Mouse (Mus musculus) cerebellum, adult 9-11 months (tissue): ENCODE measurements around the gene Cnnm1.

Experiments used
- DNase-seq: peaks from one replicate; pipeline ENCODE4 v3.0.0; 2022

Gene Cnnm1

GRCm38 (mm10) chr19:43440112-43440737 lies at the start of gene Cnnm1:
Cnnm1 (plus strand) TSS chr19:43440436.
- DNase-seq, result peak; percentile 90

GRCm38 (mm10) chr19:43396327-43396726 lies 43.9 kb upstream of the Cnnm1 start:
- DNase-seq, result peak; percentile 22

- DNase-seq, result no peak
Measured at GRCm38 (mm10) chr19:43407181-43407580, 33.1 kb upstream of the Cnnm1 start.

GRCm38 (mm10) chr19:43415565-43415964 lies 24.7 kb upstream of the Cnnm1 start:
- DNase-seq, result no peak

- no peak for DNase-seq
Measured at GRCm38 (mm10) chr19:43420506-43420905, 19.7 kb upstream of the Cnnm1 start.

GRCm38 (mm10) chr19:43424082-43424481 lies 16.2 kb upstream of the Cnnm1 start:
- DNase-seq, result no peak

- no peak for DNase-seq
Measured at GRCm38 (mm10) chr19:43427446-43428224, 12.6 kb upstream of the Cnnm1 start.

- no peak for DNase-seq
Measured at GRCm38 (mm10) chr19:43439246-43439645, 990 bp upstream of the Cnnm1 start.

GRCm38 (mm10) chr19:43440768-43441660 lies 778 bp downstream of the Cnnm1 start:
- DNase-seq, result peak; percentile 83

- no peak for DNase-seq
Measured at GRCm38 (mm10) chr19:43441661-43441990, 1.4 kb downstream of the Cnnm1 start.

- no peak for DNase-seq
Measured at GRCm38 (mm10) chr19:43442269-43442668, 2.0 kb downstream of the Cnnm1 start.

- no peak for DNase-seq
Measured at GRCm38 (mm10) chr19:43442906-43443305, 2.7 kb downstream of the Cnnm1 start.

- no peak for DNase-seq
Measured at GRCm38 (mm10) chr19:43444636-43445205, 4.5 kb downstream of the Cnnm1 start.

GRCm38 (mm10) chr19:43451563-43451962 lies 11.3 kb downstream of the Cnnm1 start:
- DNase-seq, result peak; percentile 14

GRCm38 (mm10) chr19:43452176-43452575 lies 11.9 kb downstream of the Cnnm1 start:
- DNase-seq, result peak; percentile 46

- DNase-seq, result peak; percentile 16
Measured at GRCm38 (mm10) chr19:43453025-43453424, 12.8 kb downstream of the Cnnm1 start.

- no peak for DNase-seq
Measured at GRCm38 (mm10) chr19:43459948-43460347, 19.7 kb downstream of the Cnnm1 start.

GRCm38 (mm10) chr19:43460481-43460880 lies 20.2 kb downstream of the Cnnm1 start:
- DNase-seq, result no peak

GRCm38 (mm10) chr19:43462141-43462540 lies 21.9 kb downstream of the Cnnm1 start:
- no peak for DNase-seq

- peak; percentile 9 for DNase-seq
Measured at GRCm38 (mm10) chr19:43463546-43464293, 23.5 kb downstream of the Cnnm1 start.

GRCm38 (mm10) chr19:43464294-43464687 lies 24.1 kb downstream of the Cnnm1 start:
- DNase-seq, result no peak

- peak; percentile 51 for DNase-seq
Measured at GRCm38 (mm10) chr19:43465076-43465475, 24.8 kb downstream of the Cnnm1 start.
